Mouse (Mus musculus) forebrain, embryonic 11.5 days (tissue): ENCODE results near the gene Rin2. TPM values are rescaled to one million over a fixed set of nuclear protein-coding genes. Genes with fewer than 3 reads are reported as not detected.

Source experiments
- ATAC-seq: fragments of 200-750 bp; cut with Nextera tagmentation; replicated peaks from 2 replicates; pipeline ENCODE4 v1.8.0; 2017; ENCODE audit warnings: moderate TSS enrichment; ENCODE audit not compliant: low FRiP score
- DNase-seq: peaks from one replicate; pipeline ENCODE4 v3.0.0-alpha.2; 2017; ENCODE audit warnings: low spot score
- H3K27ac ChIP-seq: fragments of 300-500 bp; sonication (generic); 2 replicates; pipeline ENCODE4 v1.5.1; 2014; ENCODE audit warnings: low read depth, low read length
- H3K27me3 ChIP-seq: fragments of 300-500 bp; sonication (generic); 2 replicates; pipeline ENCODE4 v1.6.1; 2014; ENCODE audit warnings: mild to moderate bottlenecking, low read length, mixed read lengths; ENCODE audit not compliant: control insufficient read depth, insufficient read depth
- H3K36me3 ChIP-seq: fragments of 300-500 bp; sonication (generic); 2 replicates; pipeline ENCODE4 v1.6.1; 2014; ENCODE audit warnings: mild to moderate bottlenecking, low read length, moderate library complexity, mixed read lengths; ENCODE audit not compliant: control insufficient read depth, insufficient read depth
- H3K4me1 ChIP-seq: fragments of 300-500 bp; sonication (generic); replicated peaks from 2 replicates; pipeline ENCODE4 v1.6.1; 2014; ENCODE audit warnings: low read length, mixed read lengths; ENCODE audit not compliant: control insufficient read depth, insufficient read depth
- H3K4me2 ChIP-seq: fragments of 300-500 bp; sonication (generic); 2 replicates; pipeline ENCODE4 v1.6.1; 2014; ENCODE audit warnings: low read depth, mild to moderate bottlenecking, low read length, moderate library complexity, mixed read lengths; ENCODE audit not compliant: severe bottlenecking
- H3K4me3 ChIP-seq: fragments of 300-500 bp; sonication (generic); 2 replicates; pipeline ENCODE4 v1.5.1; 2014; ENCODE audit warnings: low read depth, low read length
- H3K9ac ChIP-seq: fragments of 300-500 bp; sonication (generic); 2 replicates; pipeline ENCODE4 v1.6.1; 2014; ENCODE audit warnings: low read length
- H3K9me3 ChIP-seq: fragments of 300-500 bp; sonication (generic); 2 replicates; pipeline ENCODE4 v1.6.1; 2016; ENCODE audit warnings: low read length, mixed read lengths; ENCODE audit not compliant: control insufficient read depth
- WGBS: fragments of 180-500 bp; shearing (Covaris S2); extraction: QIAGEN DNeasy Blood & Tissue Kit; methylation state at CpG from one replicate; pipeline ENCODE4 v1.1.7; 2014; 5-methylcytosine and 5-hydroxymethylcytosine counted together
- polyA plus RNA-seq: library from polyadenylated mRNA; unstranded; fragments of >200 nt; fragmentation: Nextera tagmentation; extraction: Ambion mirVana; gene quantifications from 2 replicates; pipeline ENCODE4 v1.2.1, GENCODE M21; 2014

Gene Rin2
- polyA plus RNA-seq, 1 experiment from 2014 or later: 12.4 TPM

- Histone ChIP-seq H3K9ac (no peak overlapping the region), H3K27me3 (no peaks in the 10 kb centered on the region), H3K27ac (no peak overlapping the region), H3K4me2 (no peak overlapping the region), H3K36me3 (no peaks in the 10 kb centered on the region), H3K4me1 (no peaks in the 10 kb centered on the region), H3K9me3 (no peaks in the 10 kb centered on the region), H3K4me3 (no peak overlapping the region)
- no peak for ATAC-seq
- WGBS: 71% methylated on average over 3 of the region's 3 CpGs
- no peak for DNase-seq
These were observed 123.9 kb downstream of the Rin2 start for GRCm38 (mm10) chr2:145798954-145799353.

- Histone ChIP-seq H3K36me3 (no peaks in the 10 kb centered on the region), H3K4me3 (no peak overlapping the region), H3K27me3 (no peaks in the 10 kb centered on the region), H3K4me2 (no peak overlapping the region), H3K4me1 (no peaks in the 10 kb centered on the region), H3K27ac (no peak overlapping the region), H3K9ac (no peak overlapping the region), H3K9me3 (no peaks in the 10 kb centered on the region)
- 89% methylated on average over 9 of the region's 9 CpGs for WGBS
- DNase-seq (no peak), ATAC-seq (no peak)
These were observed 126.5 kb downstream of the Rin2 start for GRCm38 (mm10) chr2:145801322-145802052.

GRCm38 (mm10) chr2:145802626-145803025, 127.6 kb downstream of the Rin2 start:
- WGBS: 83% methylated on average over 2 of the region's 2 CpGs

GRCm38 (mm10) chr2:145803822-145804342, 128.9 kb downstream of the Rin2 start:
- H3K4me1 ChIP-seq: no peaks in the 10 kb centered on the region
- no peak for ATAC-seq
- no peak overlapping the region for H3K4me3 ChIP-seq
- no peak overlapping the region for H3K4me2 ChIP-seq
- DNase-seq: no peak
- no peaks in the 10 kb centered on the region for H3K36me3 ChIP-seq
- no peak overlapping the region for H3K9ac ChIP-seq
- no peaks in the 10 kb centered on the region for H3K9me3 ChIP-seq
- no peak overlapping the region for H3K27ac ChIP-seq
- WGBS: 89% methylated on average over 10 of the region's 10 CpGs
- no peaks in the 10 kb centered on the region for H3K27me3 ChIP-seq

More at GRCm38 (mm10) chr2:145802626-145803025, 127.6 kb downstream of the Rin2 start:
- no peak overlapping the region for H3K27ac ChIP-seq
- ATAC-seq (no peak), DNase-seq (no peak)
- H3K4me3 ChIP-seq: no peak overlapping the region
- no peaks in the 10 kb centered on the region for H3K9me3 ChIP-seq
- H3K36me3 ChIP-seq: no peaks in the 10 kb centered on the region
- no peak overlapping the region for H3K4me2 ChIP-seq
- H3K9ac ChIP-seq: no peak overlapping the region
- H3K4me1 ChIP-seq: no peaks in the 10 kb centered on the region
- H3K27me3 ChIP-seq: no peaks in the 10 kb centered on the region

GRCm38 (mm10) chr2:145804524-145804923, 129.5 kb downstream of the Rin2 start:
- Histone ChIP-seq H3K4me3 (no peak overlapping the region), H3K36me3 (no peaks in the 10 kb centered on the region), H3K9ac (no peak overlapping the region), H3K27me3 (no peaks in the 10 kb centered on the region), H3K9me3 (no peaks in the 10 kb centered on the region), H3K4me2 (no peak overlapping the region), H3K27ac (no peak overlapping the region), H3K4me1 (no peaks in the 10 kb centered on the region)
- 92% methylated on average over 6 of the region's 6 CpGs for WGBS
- DNase-seq: no peak
- no peak for ATAC-seq

GRCm38 (mm10) chr2:145807276-145807675, 132.3 kb downstream of the Rin2 start:
- DNase-seq: no peak

GRCm38 (mm10) chr2:145808251-145808650, 133.2 kb downstream of the Rin2 start:
- no peaks in the 10 kb centered on the region for H3K9me3 ChIP-seq
- H3K27me3 ChIP-seq: no peaks in the 10 kb centered on the region
- 90% methylated on average over 2 of the region's 2 CpGs for WGBS
- DNase-seq: no peak
- no peak overlapping the region for H3K4me3 ChIP-seq
- no peak overlapping the region for H3K9ac ChIP-seq
- no peak for ATAC-seq
- H3K27ac ChIP-seq: no peak overlapping the region
- H3K4me2 ChIP-seq: no peak overlapping the region
- H3K4me1 ChIP-seq: no peaks in the 10 kb centered on the region
- no peaks in the 10 kb centered on the region for H3K36me3 ChIP-seq

More at GRCm38 (mm10) chr2:145807276-145807675, 132.3 kb downstream of the Rin2 start:
- H3K27me3 ChIP-seq: no peaks in the 10 kb centered on the region
- no peaks in the 10 kb centered on the region for H3K9me3 ChIP-seq
- no peak overlapping the region for H3K4me3 ChIP-seq
- no peaks in the 10 kb centered on the region for H3K36me3 ChIP-seq
- 70% methylated on average over 2 of the region's 2 CpGs for WGBS
- no peak for ATAC-seq
- no peak overlapping the region for H3K9ac ChIP-seq
- no peaks in the 10 kb centered on the region for H3K4me1 ChIP-seq
- H3K27ac ChIP-seq: no peak overlapping the region
- no peak overlapping the region for H3K4me2 ChIP-seq

GRCm38 (mm10) chr2:145808667-145809066, 133.7 kb downstream of the Rin2 start:
- H3K4me3 ChIP-seq: no peak overlapping the region
- H3K9me3 ChIP-seq: no peaks in the 10 kb centered on the region
- H3K27me3 ChIP-seq: no peaks in the 10 kb centered on the region
- DNase-seq: no peak
- no peaks in the 10 kb centered on the region for H3K4me1 ChIP-seq
- H3K36me3 ChIP-seq: no peaks in the 10 kb centered on the region
- H3K9ac ChIP-seq: no peak overlapping the region
- ATAC-seq: no peak
- no peak overlapping the region for H3K4me2 ChIP-seq
- 88% methylated on average over 6 of the region's 6 CpGs for WGBS
- no peak overlapping the region for H3K27ac ChIP-seq

- DNase-seq: peak; percentile 62
- no peaks in the 10 kb centered on the region for H3K4me1 ChIP-seq
- WGBS: 55% methylated on average over 5 of the region's 5 CpGs
- no peak overlapping the region for H3K4me3 ChIP-seq
- H3K27ac ChIP-seq: no peak overlapping the region
- H3K9ac ChIP-seq: no peak overlapping the region
- no peak for ATAC-seq
- no peaks in the 10 kb centered on the region for H3K27me3 ChIP-seq
- H3K4me2 ChIP-seq: no peak overlapping the region
- H3K9me3 ChIP-seq: no peaks in the 10 kb centered on the region
- H3K36me3 ChIP-seq: no peaks in the 10 kb centered on the region
These were observed 135.7 kb downstream of the Rin2 start for GRCm38 (mm10) chr2:145810676-145811075.
